Mouse (Mus musculus) urinary bladder, postnatal 14 days (tissue): ENCODE measurements at regions not wholly inside any gene's neighbourhood (a gene's known extent, or its start where the extent isn't known, plus 50 kb on each side); places are given as distances from the start of the nearest gene placed in this dataset.

Experiments used
- DNase-seq: peaks from one replicate; pipeline ENCODE4 v3.0.0; 2021; ENCODE audit warnings: low spot score

DNA sequence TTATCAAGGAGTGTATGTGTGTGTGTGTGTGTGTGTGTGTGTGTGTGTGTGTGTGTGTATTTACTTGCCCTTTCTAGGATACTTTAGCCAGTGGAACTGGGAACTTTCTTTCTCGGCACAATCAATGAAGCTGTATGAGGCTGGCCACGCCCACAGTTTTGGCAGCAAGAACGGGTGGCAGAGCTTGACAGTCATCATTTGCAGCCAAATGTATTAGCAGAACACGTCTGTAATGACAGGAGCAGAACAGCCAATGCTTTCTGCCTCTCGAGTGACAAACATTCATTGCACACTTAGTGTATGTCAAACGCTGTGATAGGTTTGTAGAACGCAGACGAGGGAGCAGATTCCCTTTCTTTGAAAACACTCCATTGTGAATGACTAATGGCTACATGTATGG, 221.4 kb upstream of the Pou3f3 start:
- no peak for DNase-seq

GRCm38 (mm10) chr1:42474831-42475230, 220.7 kb upstream of the Pou3f3 start:
- DNase-seq, result no peak

GRCm38 (mm10) chr1:42475629-42476028, 219.9 kb upstream of the Pou3f3 start:
- DNase-seq, result no peak

DNA sequence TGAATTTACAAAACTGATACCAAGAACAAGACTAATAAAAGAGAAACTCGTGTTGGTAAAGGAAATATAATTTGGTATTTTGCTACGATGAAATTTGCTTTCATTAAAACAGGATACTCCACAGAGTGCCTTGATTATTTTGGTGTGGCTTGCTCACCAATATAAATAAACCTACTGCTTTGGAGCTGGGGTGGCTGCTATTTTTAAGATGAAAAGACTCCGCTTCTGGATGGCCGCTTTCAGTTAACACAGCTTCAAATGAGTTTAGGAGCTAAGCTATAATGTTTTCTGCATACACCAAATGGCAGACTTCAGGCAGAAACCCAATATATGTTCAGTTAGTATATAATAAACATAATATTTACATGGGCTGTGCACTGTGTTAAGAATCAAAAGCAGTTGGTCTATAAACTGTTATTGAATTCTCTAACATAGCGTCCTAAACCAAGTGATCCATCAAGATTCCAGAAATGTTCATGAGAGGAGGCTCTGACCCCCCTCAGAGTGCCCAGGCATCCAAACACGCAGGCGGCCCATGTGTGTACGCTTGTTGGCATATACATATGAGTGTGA, 215.1 kb upstream of the Pou3f3 start:
- DNase-seq, result no peak

DNA sequence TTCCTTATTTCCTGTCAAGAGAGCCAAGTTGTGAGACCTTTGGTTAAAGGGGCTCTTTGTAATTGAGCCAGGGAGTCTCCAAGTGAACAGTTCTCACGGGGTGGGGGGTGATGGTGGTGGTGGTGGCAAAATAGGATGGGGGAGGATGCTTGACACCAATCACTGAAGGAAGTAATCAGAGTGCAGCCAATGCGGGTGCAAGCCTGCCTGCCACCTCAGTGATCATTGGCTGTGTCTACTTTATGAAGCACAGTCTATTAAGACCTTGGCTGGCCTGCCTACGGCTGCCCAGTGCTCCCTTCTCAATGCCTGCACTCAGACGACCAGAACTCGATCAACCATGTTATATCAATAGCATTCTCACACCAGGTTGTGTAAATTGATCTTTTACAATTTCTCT, 206.0 kb upstream of the Pou3f3 start:
- DNase-seq, result no peak

- DNase-seq, result no peak
These were observed 204.5 kb upstream of the Pou3f3 start for GRCm38 (mm10) chr1:42490856-42491643.

DNA sequence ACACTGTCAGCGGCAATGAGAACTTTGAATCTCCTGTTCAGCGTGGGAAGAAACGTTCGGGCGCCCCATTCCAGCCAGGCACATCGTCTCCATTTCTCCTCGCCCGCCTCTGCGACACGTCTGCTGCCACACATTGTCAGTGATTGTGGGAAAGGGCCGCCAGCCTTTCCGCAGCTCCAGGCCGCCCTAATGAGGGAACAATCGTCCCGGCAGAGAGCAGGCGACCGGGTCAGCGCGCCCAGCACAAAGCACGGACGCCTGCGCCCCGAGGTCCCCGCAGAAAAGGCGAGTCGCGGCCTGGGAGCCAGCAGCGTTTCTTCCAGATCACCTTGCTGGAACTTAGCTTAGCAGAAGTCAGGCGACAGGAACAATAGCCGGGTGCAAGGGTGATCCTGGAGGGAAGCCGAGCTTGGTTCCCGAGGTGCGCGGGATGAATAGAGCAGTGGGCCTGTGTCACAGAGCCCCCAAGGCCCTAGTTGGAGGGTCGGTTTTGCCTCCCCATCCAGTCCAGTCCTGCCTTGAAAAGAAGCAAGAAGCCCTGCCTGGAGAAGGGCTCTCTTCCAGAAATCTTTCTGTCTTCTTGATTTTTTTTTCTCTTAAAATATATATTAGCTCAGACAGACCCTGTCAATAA, 203.8 kb upstream of the Pou3f3 start:
- no peak for DNase-seq

- no peak for DNase-seq
These were observed 199.5 kb upstream of the Pou3f3 start for GRCm38 (mm10) chr1:42496022-42496421.

DNA sequence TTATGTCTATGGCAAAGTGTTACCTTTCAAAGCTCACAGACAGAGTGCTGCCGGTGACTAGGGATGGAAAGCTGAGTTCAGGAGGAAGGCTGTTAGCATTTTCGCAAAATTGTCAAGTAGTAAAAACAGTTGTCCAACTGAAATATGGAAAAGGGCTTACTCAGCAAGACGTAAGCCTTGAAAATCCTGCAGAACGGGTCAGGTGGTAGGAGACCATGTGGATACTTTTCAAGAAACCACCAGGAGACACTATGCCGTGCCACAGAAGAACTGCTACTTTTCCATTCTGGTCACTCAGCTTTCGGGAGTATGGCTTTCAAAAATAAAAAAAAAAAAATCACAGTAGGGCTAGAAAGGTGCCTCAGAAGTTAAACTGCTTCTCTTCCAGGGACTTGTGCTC, 199.1 kb upstream of the Pou3f3 start:
- no peak for DNase-seq

DNA sequence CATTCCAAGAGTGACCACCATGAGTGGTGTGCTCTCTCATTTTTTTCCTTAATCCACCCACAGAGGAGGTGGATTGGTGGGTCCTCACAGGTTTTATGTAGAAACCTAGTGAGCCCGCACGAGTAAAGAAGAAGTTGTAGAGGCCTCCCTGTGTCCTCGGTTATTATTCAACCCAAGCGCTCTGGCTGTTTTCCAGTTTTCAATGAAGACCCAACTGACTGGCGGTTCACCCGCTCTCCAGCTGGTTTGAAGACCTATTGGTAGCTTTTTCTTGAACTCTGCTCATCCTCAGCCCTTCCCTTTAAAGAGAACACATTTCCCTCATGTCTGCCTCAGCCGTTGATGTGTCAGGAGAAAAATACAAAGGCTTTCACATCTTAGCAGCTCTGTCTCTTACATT, 196.7 kb upstream of the Pou3f3 start:
- DNase-seq, result no peak

DNA sequence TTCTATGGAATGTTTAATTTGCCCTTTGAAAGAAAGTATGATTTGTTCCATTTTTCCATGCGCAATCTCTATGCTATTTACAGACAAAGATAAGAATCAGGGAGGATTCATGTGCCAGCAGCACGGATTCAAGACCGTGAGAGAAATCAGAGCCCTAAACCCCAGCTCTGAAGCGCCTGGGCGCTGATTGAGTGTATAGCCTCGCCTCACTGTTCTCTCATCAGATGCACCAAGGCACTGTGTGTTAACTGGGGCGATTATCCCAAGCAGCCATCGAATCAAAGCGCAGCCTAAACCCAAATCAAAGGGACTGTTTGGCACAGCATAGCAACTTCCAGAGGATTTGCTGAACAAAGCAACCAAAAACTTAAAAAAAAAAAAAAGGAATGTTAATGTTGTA, 191.1 kb upstream of the Pou3f3 start:
- no peak for DNase-seq

- no peak for DNase-seq
These were observed 190.4 kb upstream of the Pou3f3 start for GRCm38 (mm10) chr1:42505048-42505729.

GRCm38 (mm10) chr1:42514417-42514816, 181.2 kb upstream of the Pou3f3 start:
- DNase-seq, result no peak

GRCm38 (mm10) chr1:42524401-42524800, 171.2 kb upstream of the Pou3f3 start:
- DNase-seq, result no peak

DNA sequence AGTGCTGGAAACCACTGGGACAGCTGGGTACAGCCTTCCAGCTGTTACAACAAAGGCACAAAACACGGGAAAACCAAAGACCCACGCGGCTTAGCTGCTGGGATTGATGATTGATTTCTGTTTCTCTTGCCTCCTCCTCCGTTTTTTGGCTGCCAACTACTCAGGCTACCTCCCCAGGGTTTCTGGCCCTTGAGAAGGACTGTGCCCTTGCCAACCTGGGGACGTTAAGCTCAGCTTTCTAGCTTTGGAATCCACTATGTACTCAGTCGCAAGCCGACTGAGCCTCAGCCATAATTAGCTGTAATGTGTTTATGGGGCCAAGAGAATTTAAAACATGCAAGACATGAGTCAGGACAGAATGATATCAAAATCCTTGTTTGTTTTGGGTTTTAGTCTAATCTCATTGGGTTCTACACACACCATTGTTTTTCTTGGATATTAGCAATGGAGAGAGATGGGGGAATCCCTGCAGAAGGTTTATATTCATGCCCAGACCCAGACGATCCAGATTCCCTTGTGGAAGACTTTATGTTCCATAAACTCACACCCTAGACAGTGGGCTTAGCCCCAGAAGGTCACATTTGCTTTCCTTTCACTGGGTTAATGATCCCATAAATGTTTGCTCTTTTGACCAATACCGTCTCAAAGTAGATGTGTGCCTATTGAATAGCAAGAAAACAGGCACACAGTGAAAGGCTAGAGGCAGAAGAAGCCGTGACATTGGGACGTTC, 167.7 kb upstream of the Pou3f3 start:
- no peak for DNase-seq

DNA sequence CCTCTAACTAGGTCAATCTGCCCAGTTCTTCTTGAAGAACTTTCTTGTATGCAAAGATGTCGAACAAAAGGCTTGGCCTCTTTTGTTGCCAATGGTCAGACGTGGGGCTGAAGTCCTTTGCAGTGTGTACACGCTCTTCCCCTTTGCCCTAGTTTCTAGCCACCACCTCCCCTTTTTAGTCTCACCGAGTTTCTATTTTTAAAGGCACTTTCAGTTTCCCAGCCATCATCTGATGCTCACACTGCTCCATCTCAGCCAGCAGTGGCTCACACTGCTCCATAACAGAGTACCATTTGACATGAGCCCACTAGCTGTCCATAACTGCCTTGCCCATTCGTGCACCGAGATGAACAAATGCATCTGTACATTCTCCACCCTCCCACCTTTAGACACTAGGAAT, 162.7 kb upstream of the Pou3f3 start:
- DNase-seq, result no peak

DNA sequence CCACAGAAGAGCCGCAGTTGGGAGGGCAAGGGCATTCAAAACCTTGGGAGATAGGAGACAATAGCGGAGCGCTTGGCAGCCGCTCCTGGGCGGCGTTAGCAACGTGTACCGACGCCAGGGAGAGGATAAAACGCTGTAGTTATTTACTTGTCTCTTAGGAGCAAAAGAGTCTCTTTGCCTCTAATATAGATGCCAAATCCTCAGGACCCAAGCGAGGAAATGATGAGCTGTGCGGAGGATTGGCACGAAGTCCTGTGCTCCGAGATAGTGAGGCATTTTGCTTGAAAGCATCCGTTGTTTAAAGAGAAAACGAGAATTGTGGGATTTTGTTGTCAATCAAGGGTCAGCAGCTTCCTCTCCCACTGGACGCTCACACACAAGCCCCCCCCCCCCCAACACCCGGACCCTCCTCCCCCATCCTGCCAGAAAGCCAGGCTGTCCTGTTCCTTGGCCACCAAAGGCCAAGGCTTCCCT, 156.5 kb upstream of the Pou3f3 start:
- no peak for DNase-seq

- DNase-seq, result no peak
These were observed 155.7 kb upstream of the Pou3f3 start for GRCm38 (mm10) chr1:42539541-42540520.

DNA sequence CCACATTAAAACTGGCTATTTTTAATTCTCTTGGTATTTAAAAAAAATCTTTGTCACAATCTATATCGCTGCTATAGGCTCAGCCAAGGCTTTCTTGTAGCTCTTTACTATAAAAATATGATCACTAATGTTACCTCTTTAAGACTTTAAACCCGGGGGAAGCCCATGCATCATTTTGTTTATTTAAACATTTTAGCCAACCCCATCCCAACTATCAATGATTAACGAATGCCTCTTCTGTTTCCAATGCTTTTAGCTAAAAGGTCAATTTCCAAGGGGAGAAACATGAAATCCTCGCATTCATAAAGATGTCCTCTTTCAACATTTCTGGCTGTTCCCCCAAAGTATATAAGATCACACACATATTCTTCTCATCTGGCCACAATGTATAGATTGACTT, 153.6 kb upstream of the Pou3f3 start:
- DNase-seq, result no peak

- DNase-seq, result no peak
These were observed 152.6 kb upstream of the Pou3f3 start for GRCm38 (mm10) chr1:42542846-42543549.
